9 mouse cellular contexts compared by ENCODE assay signal in the genomic region with DNA sequence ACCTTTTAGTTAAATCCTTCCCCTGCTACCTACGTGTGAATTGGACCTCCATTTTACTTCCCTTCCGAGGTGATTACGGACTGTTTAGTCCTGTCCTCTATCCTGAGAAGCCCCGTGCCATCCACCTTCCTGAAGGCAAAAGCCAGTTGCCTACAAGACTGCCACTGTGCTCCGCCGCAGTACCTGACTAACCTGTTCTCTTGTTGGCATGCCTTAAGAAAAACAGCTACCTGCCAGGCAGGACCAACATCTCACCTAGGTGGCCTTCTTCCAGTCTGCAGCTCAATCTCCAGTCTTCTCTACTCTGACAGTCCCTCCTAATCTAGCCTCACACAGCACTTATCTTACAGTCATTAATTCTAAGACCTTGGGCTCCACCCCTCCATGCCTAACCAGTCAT.
"Had no signal": no experiment of that assay in that cellular context is flagged by ENCODE, and none has a peak within 500 bp of the region (broad histone marks: within the 10 kb centered on the region; RNA-seq: fewer than 3 reads in every experiment).

No protein-coding gene starts in this region.

- ATAC-seq: lung, postnatal 0 days had no signal

- DNase-seq: kidney, adult 18-20 months; kidney, postnatal 14 days; left cerebral cortex, postnatal 4 days; lung, adult 2 months; midbrain, embryonic 14.5 days; right cerebral cortex, adult 18-20 months; right cerebral cortex, postnatal 25 days; thymus, postnatal 4 days had no signal
